Mouse (Mus musculus): ENCODE data around the gene Ttc7b. TPM values are rescaled to one million over a fixed set of nuclear protein-coding genes. Genes with fewer than 3 reads are reported as not detected.

Ttc7b gene
- polyA plus RNA-seq, 1 experiment from 2014 or later, result 2.4 TPM

DNA sequence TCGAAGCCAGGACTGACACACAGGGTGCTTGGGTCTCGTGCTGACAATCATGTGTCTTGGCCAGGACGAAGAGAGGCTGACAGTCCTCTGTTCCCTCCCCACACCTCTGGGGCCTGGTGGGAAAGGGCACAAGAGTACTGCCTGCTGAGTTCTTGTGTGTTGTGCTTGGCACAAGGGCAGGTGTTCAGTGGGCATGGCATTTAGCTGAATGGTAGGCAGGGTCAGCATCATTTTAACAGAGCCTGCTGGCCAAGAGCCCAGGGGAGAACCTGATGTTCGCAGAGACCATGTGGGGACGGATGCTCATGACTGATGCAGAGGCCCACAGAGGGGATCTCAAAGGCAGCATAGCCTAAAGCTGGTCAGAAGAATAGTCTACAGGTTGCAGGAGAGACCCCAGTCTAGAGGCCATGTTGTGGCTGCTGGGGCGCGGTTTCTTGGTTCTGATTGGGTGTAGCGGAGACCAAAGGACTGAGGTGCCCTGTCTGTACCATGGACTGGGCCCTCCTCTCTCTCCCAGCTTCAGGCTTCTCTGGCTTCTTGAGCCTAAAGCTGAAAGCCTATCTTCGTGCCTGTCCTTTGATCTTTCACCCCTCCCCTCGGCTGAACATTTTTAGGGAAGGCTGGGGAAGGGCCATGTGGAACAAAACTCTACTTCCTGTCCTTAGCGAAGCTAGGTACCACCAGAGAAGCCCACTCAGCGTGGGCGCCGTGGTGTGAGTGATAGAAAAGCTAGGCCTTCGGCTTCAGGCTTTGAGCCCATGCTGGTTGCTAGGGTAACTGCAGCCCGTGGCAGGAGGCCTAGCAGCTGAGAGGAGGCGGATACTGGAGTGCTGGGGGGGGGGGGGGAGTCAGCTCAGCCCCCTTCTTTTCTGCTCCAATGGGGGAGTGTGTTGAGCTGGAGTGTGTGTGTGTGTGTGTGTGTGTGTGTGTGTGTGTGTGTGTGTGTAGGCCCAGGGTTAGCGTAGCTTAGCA, 229.6 kb downstream of the Ttc7b start:
- Histone ChIP-seq H3K9me3 (ENCODE audit: control insufficient read depth, low read length) (no peaks in the 10 kb centered on the region), H3K27me3 (ENCODE audit: control insufficient read depth, insufficient read depth, low read length) (no peaks in the 10 kb centered on the region), H3K9ac (ENCODE audit: low read length) (no peak overlapping the region), H3K4me1 (replicated peaks; ENCODE audit: control insufficient read depth, insufficient read depth) (peaks cover 17% of the 10 kb centered on the region), H3K27ac (replicated peaks) (peak overlapping the region; percentile 79), H3K4me3 (ENCODE audit: low read depth, low read length) (no peak overlapping the region), H3K36me3 (ENCODE audit: control insufficient read depth, insufficient read depth, low read length) (no peaks in the 10 kb centered on the region), H3K4me2 (replicated peaks; ENCODE audit: low read depth) (no peak overlapping the region)
- TF ChIP-seq CTCF (IDR thresholded peaks at IDR 0.05; ENCODE audit: low read depth) (no peak), EP300 (optimal IDR thresholded peaks at IDR 0.05) (no peak)
- WGBS, result 48% methylated on average over 18 of the region's 18 CpGs
- ATAC-seq (ENCODE audit: low FRiP score, low TSS enrichment) (peak; percentile 1; the same call in 1 of the 2 replicates), DNase-seq (ENCODE audit: low spot score) (peak; percentile 49)

DNA sequence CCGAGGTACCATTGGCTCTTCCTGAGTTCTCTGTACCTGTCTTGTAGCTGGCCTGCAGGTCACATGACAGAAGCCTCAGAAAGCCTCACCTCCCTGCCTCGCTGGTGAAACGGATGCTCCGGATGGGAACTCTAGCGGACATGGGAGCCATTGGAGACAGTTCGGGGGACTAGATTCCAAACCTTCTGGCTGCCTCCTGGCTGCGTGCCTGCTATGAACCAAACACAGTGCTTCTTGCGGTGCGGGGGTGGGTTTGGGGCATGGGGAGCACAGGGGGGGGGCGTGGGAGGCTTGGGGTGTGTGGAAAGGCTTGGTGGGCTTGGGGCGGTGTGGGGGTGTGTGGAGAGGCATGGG, 230.5 kb downstream of the Ttc7b start:
- Histone ChIP-seq H3K36me3 (ENCODE audit: control insufficient read depth, insufficient read depth, low read length) (no peaks in the 10 kb centered on the region), H3K9me3 (ENCODE audit: control insufficient read depth, low read length) (no peaks in the 10 kb centered on the region), H3K4me2 (replicated peaks; ENCODE audit: low read depth) (no peak overlapping the region; the same call in 1 of the 2 replicates), H3K9ac (ENCODE audit: low read length) (no peak overlapping the region), H3K4me3 (ENCODE audit: low read depth, low read length) (no peak overlapping the region), H3K4me1 (replicated peaks; ENCODE audit: control insufficient read depth, insufficient read depth) (peaks cover 17% of the 10 kb centered on the region), H3K27ac (replicated peaks) (peak overlapping the region; percentile 79), H3K27me3 (ENCODE audit: control insufficient read depth, insufficient read depth, low read length) (no peaks in the 10 kb centered on the region)
- TF ChIP-seq CTCF (IDR thresholded peaks at IDR 0.05; ENCODE audit: low read depth), result no peak
- TF ChIP-seq EP300 (optimal IDR thresholded peaks at IDR 0.05), result no peak
- WGBS, result 34% methylated on average over 11 of the region's 11 CpGs
- no peak for ATAC-seq (ENCODE audit: low FRiP score, low TSS enrichment)
- DNase-seq (ENCODE audit: low spot score), result no peak

DNA sequence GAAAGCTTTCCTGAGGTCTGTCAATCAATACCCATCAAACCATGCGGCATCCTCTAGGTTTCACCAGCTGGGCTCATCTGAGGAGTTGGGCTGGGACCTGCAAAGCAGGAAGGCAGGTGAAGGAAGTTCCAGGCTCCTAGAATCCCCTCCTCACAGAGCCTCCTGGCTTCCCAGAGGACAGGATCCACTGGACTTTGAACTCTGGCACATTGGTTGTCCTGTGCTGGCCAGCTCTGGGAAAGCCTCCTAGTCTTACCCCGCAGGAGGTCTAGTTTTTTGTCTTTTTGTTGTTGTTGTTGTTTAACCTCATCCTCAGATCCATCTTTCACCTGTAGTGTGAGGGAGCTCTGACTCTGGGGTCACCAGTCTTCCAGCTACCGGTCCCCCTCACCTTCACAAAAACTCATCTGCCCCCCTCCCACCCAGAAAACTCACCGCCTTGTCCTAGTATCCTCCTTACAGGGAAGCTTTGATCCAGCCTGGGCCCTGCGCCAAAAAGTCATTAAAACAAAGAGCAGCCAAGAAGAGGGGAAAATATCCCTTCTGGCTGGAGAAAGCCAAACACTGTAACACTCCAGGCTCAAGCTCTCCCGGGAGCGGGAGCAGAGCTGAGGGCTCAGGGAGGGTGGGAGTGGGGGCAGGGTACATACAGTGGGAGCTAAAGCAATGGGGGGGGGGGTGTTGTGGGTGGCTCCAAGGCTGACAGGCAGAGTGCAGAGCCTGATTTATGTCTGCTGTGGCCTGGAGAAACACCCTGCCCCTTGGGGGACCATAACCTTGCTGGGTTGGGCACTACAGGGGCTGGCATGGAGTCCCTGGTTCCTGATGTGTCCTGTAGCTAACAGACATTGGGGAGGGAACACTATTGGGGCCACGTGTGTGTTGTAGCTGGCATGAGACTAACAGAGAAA, 231.1 kb downstream of the Ttc7b start:
- H3K4me2 ChIP-seq (replicated peaks; ENCODE audit: low read depth), result no peak overlapping the region; the same call in 1 of the 2 replicates
- H3K9ac ChIP-seq (ENCODE audit: low read length), result no peak overlapping the region
- 13% methylated on average over 8 of the region's 8 CpGs for WGBS
- peaks cover 17% of the 10 kb centered on the region for H3K4me1 ChIP-seq (replicated peaks; ENCODE audit: control insufficient read depth, insufficient read depth)
- no peaks in the 10 kb centered on the region for H3K27me3 ChIP-seq (ENCODE audit: control insufficient read depth, insufficient read depth, low read length)
- TF ChIP-seq CTCF (IDR thresholded peaks at IDR 0.05; ENCODE audit: low read depth) (no peak), EP300 (optimal IDR thresholded peaks at IDR 0.05) (no peak)
- H3K9me3 ChIP-seq (ENCODE audit: control insufficient read depth, low read length), result no peaks in the 10 kb centered on the region
- peak overlapping the region; percentile 79 for H3K27ac ChIP-seq (replicated peaks)
- no peak overlapping the region for H3K4me3 ChIP-seq (ENCODE audit: low read depth, low read length)
- H3K36me3 ChIP-seq (ENCODE audit: control insufficient read depth, insufficient read depth, low read length), result no peaks in the 10 kb centered on the region
- peak; percentile 69 for DNase-seq (ENCODE audit: low spot score)
- ATAC-seq (ENCODE audit: low FRiP score, low TSS enrichment), result peak; percentile 62

DNA sequence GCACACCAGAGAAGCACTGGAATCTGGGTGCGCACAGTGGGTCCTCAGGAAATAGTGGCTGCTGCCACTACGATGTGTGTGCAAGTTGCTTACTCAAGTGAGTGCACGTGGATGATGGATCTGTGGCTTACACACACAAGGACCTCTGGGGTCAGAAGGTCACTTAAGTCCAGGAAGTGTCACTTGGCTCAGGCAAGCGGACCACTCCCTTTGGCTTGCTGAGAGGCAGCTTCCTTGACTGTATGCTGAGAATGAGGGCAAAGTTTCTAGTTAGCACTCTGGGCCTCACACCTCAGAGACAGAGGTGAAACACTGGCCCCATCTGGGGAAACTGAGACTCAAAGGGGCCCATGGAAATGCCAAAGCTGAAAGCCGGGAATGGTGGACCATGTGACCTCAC, 232.6 kb downstream of the Ttc7b start:
- H3K4me3 ChIP-seq (ENCODE audit: low read depth, low read length), result no peak overlapping the region
- peak; percentile 57 for ATAC-seq (ENCODE audit: low FRiP score, low TSS enrichment)
- 64% methylated on average over 5 of the region's 5 CpGs for WGBS
- peaks cover 17% of the 10 kb centered on the region for H3K4me1 ChIP-seq (replicated peaks; ENCODE audit: control insufficient read depth, insufficient read depth)
- 0 out of 2 replicates have a peak overlapping the region, but pooled peaks have one; percentile 40 for H3K27ac ChIP-seq (replicated peaks)
- peak; percentile 47 for DNase-seq (ENCODE audit: low spot score)
- no peak overlapping the region for H3K9ac ChIP-seq (ENCODE audit: low read length)
- H3K9me3 ChIP-seq (ENCODE audit: control insufficient read depth, low read length), result no peaks in the 10 kb centered on the region
- H3K4me2 ChIP-seq (replicated peaks; ENCODE audit: low read depth), result no peak overlapping the region
- no peaks in the 10 kb centered on the region for H3K36me3 ChIP-seq (ENCODE audit: control insufficient read depth, insufficient read depth, low read length)
- no peaks in the 10 kb centered on the region for H3K27me3 ChIP-seq (ENCODE audit: control insufficient read depth, insufficient read depth, low read length)
- TF ChIP-seq EP300 (optimal IDR thresholded peaks at IDR 0.05) (no peak), CTCF (IDR thresholded peaks at IDR 0.05; ENCODE audit: low read depth) (no peak)

GRCm38 (mm10) chr12:100287565-100287964, 233.1 kb downstream of the Ttc7b start:
- no peak for DNase-seq (ENCODE audit: low spot score)
- ATAC-seq (ENCODE audit: low FRiP score, low TSS enrichment), result no peak
- Histone ChIP-seq H3K9me3 (ENCODE audit: control insufficient read depth, low read length) (no peaks in the 10 kb centered on the region), H3K4me3 (ENCODE audit: low read depth, low read length) (no peak overlapping the region), H3K27me3 (ENCODE audit: control insufficient read depth, insufficient read depth, low read length) (no peaks in the 10 kb centered on the region), H3K9ac (ENCODE audit: low read length) (no peak overlapping the region), H3K27ac (replicated peaks) (no peak overlapping the region), H3K4me2 (replicated peaks; ENCODE audit: low read depth) (no peak overlapping the region), H3K36me3 (ENCODE audit: control insufficient read depth, insufficient read depth, low read length) (no peaks in the 10 kb centered on the region), H3K4me1 (replicated peaks; ENCODE audit: control insufficient read depth, insufficient read depth) (peaks cover 19% of the 10 kb centered on the region)
- TF ChIP-seq EP300 (optimal IDR thresholded peaks at IDR 0.05) (no peak), CTCF (IDR thresholded peaks at IDR 0.05; ENCODE audit: low read depth) (no peak)
- 71% methylated on average over 2 of the region's 2 CpGs for WGBS
